ENCODE assay signal across 19 mouse cellular contexts in the genomic region with DNA sequence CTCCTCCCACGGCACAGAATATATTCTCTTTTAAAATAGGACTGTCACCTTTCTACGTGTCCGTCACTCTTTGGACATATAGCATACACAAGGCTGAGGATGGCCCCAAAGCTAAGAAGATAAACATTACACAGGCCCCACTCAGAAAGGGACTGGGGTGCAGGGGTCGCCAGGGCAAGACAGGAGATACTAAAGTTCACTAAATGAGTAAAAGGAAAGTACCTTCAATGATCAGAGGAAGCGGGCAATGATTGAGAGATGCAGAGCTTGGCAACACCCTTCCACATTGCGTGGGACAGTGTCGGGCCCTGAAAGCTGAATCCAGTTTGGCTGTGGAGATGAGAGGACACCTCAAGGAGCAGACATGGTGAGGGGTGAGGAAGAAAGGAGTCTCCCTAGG. TPM values are rescaled to one million over a fixed set of nuclear protein-coding genes. Genes with fewer than 3 reads are reported as not detected.
"Had no signal": no experiment of that assay in that cellular context is flagged by ENCODE, and none has a peak within 500 bp of the region (broad histone marks: within the 10 kb centered on the region; RNA-seq: fewer than 3 reads in every experiment).

No protein-coding gene starts in this region.

- H3K4me3 ChIP-seq: midbrain, embryonic 10.5 days; midbrain, embryonic 12.5 days; myocyte; neural tube, embryonic 13.5 days; neural tube, embryonic 15.5 days; stomach, embryonic 15.5 days had no signal

- H3K27me3 ChIP-seq: midbrain, embryonic 12.5 days; neural tube, embryonic 13.5 days; neural tube, embryonic 15.5 days; stomach, embryonic 15.5 days had no signal

- H3K36me3 ChIP-seq: midbrain, embryonic 10.5 days; midbrain, embryonic 12.5 days; neural tube, embryonic 13.5 days; neural tube, embryonic 15.5 days; stomach, embryonic 15.5 days had no signal

- DNase-seq: lung, adult 18-20 months; lung, embryonic 14.5 days; lung, postnatal 10 days; lung, postnatal 4 days; midbrain, embryonic 14.5 days; retina, postnatal 1 day; right cerebral cortex, adult 18-20 months; right cerebral cortex, postnatal 14 days; thymus, adult 2 months; thymus, postnatal 25 days; thymus, postnatal 4 days had no signal

- H3K4me2 ChIP-seq: lung, embryonic 14.5 days; midbrain, embryonic 12.5 days; neural tube, embryonic 13.5 days; neural tube, embryonic 15.5 days; stomach, embryonic 15.5 days had no signal

- H3K9me3 ChIP-seq: neural tube, embryonic 13.5 days; neural tube, embryonic 15.5 days; stomach, embryonic 15.5 days had no signal

- H3K27ac ChIP-seq: midbrain, embryonic 10.5 days; midbrain, embryonic 12.5 days; neural tube, embryonic 13.5 days; neural tube, embryonic 15.5 days; stomach, embryonic 15.5 days; stomach, postnatal 0 days had no signal

- H3K4me1 ChIP-seq: midbrain, embryonic 10.5 days; midbrain, embryonic 12.5 days; neural tube, embryonic 13.5 days; neural tube, embryonic 15.5 days; stomach, embryonic 15.5 days had no signal

- ATAC-seq: midbrain, embryonic 16.5 days had no signal

- H3K9ac ChIP-seq: lung, embryonic 14.5 days; midbrain, embryonic 12.5 days; neural tube, embryonic 13.5 days; neural tube, embryonic 15.5 days; stomach, embryonic 15.5 days had no signal

RNA-seq across cellular contexts. Expression of a gene that starts 55.4 kb away (rescaled TPM):
- polyA plus RNA-seq: lung, embryonic 14.5 days had no signal
